Mouse (Mus musculus) heart, embryonic 10.5 days (tissue): ENCODE results near the gene Kcnk4. TPM values are rescaled to one million over a fixed set of nuclear protein-coding genes. Genes with fewer than 3 reads are reported as not detected.

Experiments used
- DNase-seq: peaks from one replicate; pipeline ENCODE4 v3.0.0-alpha.2; 2017; ENCODE audit warnings: low spot score
- H3K27ac ChIP-seq: fragments of 300-500 bp; sonication (generic); 2 replicates; pipeline ENCODE4 v1.5.1; 2016; ENCODE audit warnings: mild to moderate bottlenecking
- H3K27me3 ChIP-seq: fragments of 300-500 bp; sonication (generic); 2 replicates; pipeline ENCODE4 v1.6.1; 2016; ENCODE audit warnings: mild to moderate bottlenecking; ENCODE audit not compliant: poor library complexity, insufficient read depth, severe bottlenecking
- H3K36me3 ChIP-seq: fragments of 300-500 bp; sonication (generic); 2 replicates; pipeline ENCODE4 v1.6.1; 2016; ENCODE audit warnings: mild to moderate bottlenecking, moderate library complexity
- H3K4me1 ChIP-seq: fragments of 300-500 bp; sonication (generic); 2 replicates; pipeline ENCODE4 v1.6.1; 2016; ENCODE audit warnings: mild to moderate bottlenecking
- H3K4me3 ChIP-seq: fragments of 300-500 bp; sonication (generic); 2 replicates; pipeline ENCODE4 v1.5.1; 2016; ENCODE audit warnings: mild to moderate bottlenecking, moderate library complexity
- H3K9me3 ChIP-seq: fragments of 300-500 bp; sonication (generic); 2 replicates; pipeline ENCODE4 v1.6.1; 2016; ENCODE audit warnings: mild to moderate bottlenecking, moderate library complexity
- WGBS: fragments of 180-500 bp; shearing (Covaris S2); methylation state at CpG from one replicate; pipeline ENCODE4 v1.1.7; 2016; 5-methylcytosine and 5-hydroxymethylcytosine counted together
- polyA plus RNA-seq: library from polyadenylated mRNA; unstranded; fragments of >200 nt; fragmentation: Nextera tagmentation; extraction: Ambion mirVana; gene quantifications from 2 replicates; pipeline ENCODE4 v1.2.1, GENCODE M21; 2016

Kcnk4 gene
- polyA plus RNA-seq, 1 experiment from 2014 or later = 0.25 TPM

DNA sequence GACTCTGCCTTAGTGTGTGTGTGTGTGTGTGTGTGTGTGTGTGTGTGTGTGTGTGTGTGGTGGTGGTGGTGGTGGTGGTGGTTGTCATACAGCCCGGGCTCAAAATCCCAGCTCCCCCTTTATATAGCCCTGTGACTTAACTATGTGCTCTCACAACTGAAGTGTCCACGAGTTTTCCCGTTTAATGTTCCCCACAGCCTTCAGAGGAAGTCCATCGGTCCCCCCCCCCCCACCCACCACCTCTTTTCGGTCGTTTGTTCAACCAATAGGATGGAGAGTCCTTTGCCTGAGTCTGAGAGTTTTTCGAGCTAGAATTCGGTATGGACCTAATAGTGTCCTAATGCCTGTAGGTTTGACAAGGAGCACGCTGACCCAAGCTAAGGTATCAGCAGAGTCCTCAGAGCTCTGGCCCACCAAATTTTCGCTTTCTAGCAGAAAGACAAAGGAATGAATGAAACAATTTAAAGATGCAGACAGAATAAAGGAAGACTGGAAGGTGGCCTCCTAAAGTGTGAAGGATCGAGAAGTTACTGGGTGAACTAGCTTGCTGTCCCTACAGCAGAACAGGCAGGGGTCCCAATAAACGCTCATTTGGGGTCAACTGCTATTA is 39.4 kb upstream of the Kcnk4 start:
- 30% methylated on average over 12 of the region's 12 CpGs for WGBS
- H3K27me3 ChIP-seq = no peaks in the 10 kb centered on the region
- peak overlapping the region; percentile 88 for H3K4me3 ChIP-seq
- H3K4me1 ChIP-seq = peaks cover 78% of the 10 kb centered on the region
- H3K9me3 ChIP-seq = no peaks in the 10 kb centered on the region
- no peak for DNase-seq
- H3K27ac ChIP-seq = peak overlapping the region; percentile 94
- peaks cover 24% of the 10 kb centered on the region for H3K36me3 ChIP-seq

DNA sequence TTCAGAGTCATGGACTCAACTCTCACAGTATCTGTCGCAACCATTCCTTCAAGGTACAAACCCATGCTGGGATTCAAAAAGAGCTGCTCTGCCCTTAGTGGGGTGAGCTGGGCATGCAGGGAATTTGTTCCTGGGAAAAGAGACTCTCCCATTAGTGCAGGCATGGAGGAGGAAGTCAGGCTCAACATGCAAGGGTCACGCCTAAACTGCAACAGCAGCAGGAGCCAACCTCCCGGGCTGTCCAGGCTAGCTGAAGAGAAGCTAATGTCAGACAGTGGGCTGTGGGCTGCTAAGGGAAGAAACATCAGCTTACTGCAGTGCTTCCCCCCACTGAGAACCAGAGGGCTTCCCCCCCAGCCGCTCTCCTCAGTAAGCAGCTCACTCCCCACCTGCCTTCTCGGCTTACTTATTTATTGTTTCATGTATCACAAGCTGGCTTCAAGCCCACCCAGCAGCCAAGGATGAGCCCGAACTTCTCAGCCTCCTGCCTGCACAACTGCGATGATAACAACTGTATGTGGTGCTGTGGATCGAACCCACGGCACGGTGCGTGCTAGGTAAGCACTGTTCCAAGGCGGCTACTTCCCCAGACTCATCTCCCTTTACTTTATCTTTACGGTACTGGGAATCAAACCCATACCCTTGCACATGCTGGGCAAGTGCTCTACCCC is 38.1 kb upstream of the Kcnk4 start:
- Histone ChIP-seq H3K27me3 (no peaks in the 10 kb centered on the region), H3K4me3 (no peak overlapping the region), H3K36me3 (peaks cover 11% of the 10 kb centered on the region), H3K4me1 (peaks cover 75% of the 10 kb centered on the region), H3K9me3 (no peaks in the 10 kb centered on the region), H3K27ac (peak overlapping the region; percentile 89; the same call in 1 of the 2 replicates)
- DNase-seq = no peak
- 79% methylated on average over 13 of the region's 13 CpGs for WGBS

DNA sequence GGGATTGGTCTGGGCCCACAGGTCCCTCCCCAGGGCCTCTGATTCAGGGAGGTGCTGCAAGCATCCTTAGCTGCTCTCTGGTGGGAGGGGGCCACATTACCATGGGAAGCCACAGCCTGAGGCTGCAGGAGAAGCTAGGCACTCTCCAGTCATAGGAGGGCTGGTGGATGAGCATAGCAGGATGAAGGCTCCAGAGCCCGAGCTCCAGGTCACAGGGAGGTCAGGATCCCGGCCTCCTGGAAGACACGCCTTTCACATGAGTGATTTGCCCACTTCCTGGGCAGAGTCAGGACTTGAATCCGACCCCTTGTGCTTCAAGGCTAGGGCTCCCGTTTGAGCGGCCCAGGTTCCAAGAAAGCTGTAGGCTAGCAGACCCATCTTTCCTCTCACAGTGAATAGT is 37.3 kb upstream of the Kcnk4 start:
- Histone ChIP-seq H3K27me3 (no peaks in the 10 kb centered on the region), H3K27ac (peak overlapping the region; percentile 89), H3K4me3 (no peak overlapping the region), H3K4me1 (peaks cover 68% of the 10 kb centered on the region), H3K36me3 (peaks cover 9% of the 10 kb centered on the region), H3K9me3 (no peaks in the 10 kb centered on the region)
- no peak for DNase-seq
- 45% methylated on average over 6 of the region's 6 CpGs for WGBS

DNA sequence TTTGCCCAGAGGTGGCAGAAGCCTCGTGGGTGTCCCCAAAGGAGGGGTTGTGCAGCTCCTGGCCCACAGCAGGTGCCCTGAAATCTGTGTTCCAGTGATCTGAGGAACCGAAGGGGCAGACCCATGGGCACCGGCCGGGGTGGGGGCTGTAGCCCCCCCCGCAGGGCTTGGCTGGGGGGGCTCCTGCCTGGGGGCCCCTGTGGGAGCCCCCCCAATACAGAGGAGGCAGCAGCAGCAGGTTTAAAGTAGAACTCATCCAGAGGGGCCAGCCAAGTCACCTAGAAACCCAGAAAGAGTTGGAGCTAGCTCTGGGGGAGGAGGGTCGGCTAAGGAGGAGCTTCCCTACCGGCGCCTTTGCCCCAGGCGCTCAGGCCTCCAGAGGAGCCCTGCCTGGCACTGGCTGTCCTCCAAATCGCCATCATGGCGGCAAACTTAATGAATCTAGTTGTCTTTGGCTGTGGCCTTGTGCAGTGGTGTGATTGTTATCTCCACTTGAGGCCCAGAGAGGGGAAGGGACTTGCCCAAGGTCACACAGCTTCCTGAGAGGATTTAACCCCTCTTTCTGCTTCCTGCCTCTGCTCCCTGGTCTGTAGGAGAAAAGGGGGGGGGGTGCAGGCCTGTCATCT is 36.3 kb upstream of the Kcnk4 start:
- no peaks in the 10 kb centered on the region for H3K27me3 ChIP-seq
- peak overlapping the region; percentile 76 for H3K4me3 ChIP-seq
- peaks cover 60% of the 10 kb centered on the region for H3K4me1 ChIP-seq
- peak overlapping the region; percentile 89 for H3K27ac ChIP-seq
- WGBS = 19% methylated on average over 11 of the region's 11 CpGs
- DNase-seq = no peak
- H3K36me3 ChIP-seq = peaks cover 15% of the 10 kb centered on the region
- no peaks in the 10 kb centered on the region for H3K9me3 ChIP-seq

DNA sequence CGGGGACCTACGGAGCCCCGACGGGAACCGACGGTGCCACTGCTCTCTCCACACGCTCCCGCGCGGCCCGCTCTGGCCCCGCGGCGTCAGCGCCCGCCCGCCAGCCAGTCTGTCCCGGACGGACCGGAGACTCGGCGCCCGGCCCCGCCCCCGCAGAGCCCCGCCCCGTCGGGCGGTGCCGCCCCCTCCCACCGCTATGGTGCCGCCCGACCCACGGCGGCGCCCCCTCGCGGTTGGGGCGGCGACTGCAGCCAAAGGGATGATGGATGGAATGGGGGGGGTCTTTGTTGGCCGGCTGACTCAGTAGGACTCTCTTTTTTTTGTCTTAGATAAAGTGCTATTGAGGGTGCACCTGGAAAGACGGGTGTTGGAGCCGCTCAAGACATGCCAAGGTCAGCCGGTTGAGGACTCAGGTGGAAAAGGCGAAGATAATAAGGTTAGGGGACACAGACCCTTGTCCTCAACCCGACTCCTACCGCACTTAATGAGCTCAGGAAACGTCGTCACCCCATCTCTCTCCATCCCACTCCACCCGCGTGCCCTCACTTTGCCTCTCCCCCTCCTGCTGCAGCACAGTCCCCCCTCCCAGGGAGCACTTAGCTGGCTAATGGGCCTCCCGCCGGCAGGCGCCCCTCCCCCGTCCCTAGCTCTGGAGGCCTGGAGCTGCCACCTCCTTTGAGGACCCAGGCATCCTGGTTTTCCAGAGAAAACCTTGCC is 35.5 kb upstream of the Kcnk4 start:
- Histone ChIP-seq H3K27me3 (no peaks in the 10 kb centered on the region), H3K27ac (peak overlapping the region; percentile 89), H3K4me1 (peaks cover 60% of the 10 kb centered on the region), H3K4me3 (peak overlapping the region; percentile 76), H3K9me3 (no peaks in the 10 kb centered on the region), H3K36me3 (peaks cover 23% of the 10 kb centered on the region)
- under 1% methylated on average over 55 of the region's 55 CpGs for WGBS
- DNase-seq = peak; percentile 85

DNA sequence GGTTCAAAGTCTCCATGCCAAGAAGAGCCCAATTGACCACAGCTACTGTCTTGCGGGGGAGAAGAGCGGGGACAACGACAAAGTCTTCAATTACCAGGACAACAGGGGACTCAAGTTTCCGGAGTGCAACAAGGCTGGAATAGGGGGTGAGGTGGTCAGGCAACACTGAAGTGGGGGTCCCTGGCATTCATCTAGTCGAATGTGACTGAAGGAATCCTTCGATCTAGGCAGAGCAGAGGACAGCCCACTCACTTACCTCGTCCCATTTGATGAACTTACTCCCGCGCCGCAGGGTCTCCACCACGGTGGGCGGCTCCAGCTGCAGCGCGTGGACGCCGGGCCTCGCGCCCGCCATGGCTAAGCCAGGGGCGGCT is 35.0 kb upstream of the Kcnk4 start:
- DNase-seq = no peak
- 2% methylated on average over 20 of the region's 20 CpGs for WGBS
- Histone ChIP-seq H3K27me3 (no peaks in the 10 kb centered on the region), H3K9me3 (no peaks in the 10 kb centered on the region), H3K36me3 (peaks cover 28% of the 10 kb centered on the region), H3K4me1 (peaks cover 59% of the 10 kb centered on the region), H3K27ac (peak overlapping the region; percentile 89), H3K4me3 (peak overlapping the region; percentile 76)

DNA sequence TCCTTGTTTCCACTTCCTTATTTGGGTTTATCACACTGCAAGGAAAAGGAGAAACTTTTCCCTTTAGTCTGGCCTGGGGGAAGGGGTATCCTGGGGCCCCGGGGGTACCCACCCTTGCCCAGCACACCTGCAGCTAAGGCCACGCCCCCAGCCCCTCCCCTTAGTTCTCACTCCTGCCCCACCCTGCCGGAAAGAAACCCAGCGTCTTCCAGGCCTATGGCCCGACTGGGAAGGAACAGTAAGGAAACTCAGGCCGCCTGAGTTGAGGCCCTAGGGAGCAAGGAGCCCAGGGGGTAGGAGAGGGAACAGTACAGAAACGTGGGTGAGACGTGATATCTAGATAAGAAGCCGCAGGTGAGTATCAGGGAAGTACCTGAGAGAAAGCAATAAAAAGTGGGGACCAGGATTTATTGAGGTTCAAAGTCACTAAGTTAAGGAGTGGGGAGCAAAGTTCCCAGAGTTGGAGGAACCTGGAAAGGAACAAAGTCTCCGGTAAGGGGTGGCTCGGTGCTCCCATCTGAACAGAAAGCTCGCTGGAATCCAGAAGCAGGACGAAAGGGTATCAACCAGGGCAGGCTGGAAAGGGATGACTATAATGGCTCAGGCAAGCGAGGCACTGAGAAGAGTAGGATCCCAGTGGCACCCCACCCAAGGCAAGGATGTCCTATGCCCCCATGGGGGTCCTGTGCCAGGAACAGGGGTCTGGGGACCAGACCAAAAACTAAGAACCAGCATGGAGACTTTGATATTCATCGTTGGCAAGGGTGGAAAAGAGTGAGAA is 34.4 kb upstream of the Kcnk4 start:
- DNase-seq = no peak
- Histone ChIP-seq H3K27me3 (no peaks in the 10 kb centered on the region), H3K36me3 (peaks cover 34% of the 10 kb centered on the region), H3K27ac (peak overlapping the region; percentile 89), H3K9me3 (no peaks in the 10 kb centered on the region), H3K4me3 (peak overlapping the region; percentile 76), H3K4me1 (peaks cover 53% of the 10 kb centered on the region)
- WGBS = 8% methylated on average over 15 of the region's 15 CpGs

DNA sequence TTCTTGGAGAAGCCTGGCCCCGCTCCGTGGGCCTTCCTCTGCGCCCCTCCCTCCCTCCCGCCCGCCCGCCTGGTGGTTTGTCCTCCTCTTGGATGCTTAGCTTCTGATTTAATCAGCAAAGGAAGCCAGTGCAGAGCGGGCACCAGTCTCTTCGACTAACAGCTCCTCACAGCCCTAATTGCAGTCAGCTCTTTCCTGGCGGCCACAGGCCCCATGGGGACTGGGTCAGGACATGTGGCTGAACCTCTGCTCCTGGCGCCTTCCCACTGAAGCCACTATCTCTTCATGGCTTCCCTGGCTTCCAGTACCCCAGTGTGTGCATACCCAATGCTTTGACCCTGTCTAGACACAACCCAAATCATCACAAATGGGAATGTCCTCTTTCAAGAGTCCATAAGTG is 22.1 kb upstream of the Kcnk4 start:
- Histone ChIP-seq H3K9me3 (no peaks in the 10 kb centered on the region), H3K27ac (no peak overlapping the region), H3K27me3 (no peaks in the 10 kb centered on the region), H3K4me3 (no peak overlapping the region), H3K36me3 (peaks cover 70% of the 10 kb centered on the region), H3K4me1 (peaks cover 40% of the 10 kb centered on the region)
- 61% methylated on average over 9 of the region's 10 CpGs for WGBS
- DNase-seq = no peak

DNA sequence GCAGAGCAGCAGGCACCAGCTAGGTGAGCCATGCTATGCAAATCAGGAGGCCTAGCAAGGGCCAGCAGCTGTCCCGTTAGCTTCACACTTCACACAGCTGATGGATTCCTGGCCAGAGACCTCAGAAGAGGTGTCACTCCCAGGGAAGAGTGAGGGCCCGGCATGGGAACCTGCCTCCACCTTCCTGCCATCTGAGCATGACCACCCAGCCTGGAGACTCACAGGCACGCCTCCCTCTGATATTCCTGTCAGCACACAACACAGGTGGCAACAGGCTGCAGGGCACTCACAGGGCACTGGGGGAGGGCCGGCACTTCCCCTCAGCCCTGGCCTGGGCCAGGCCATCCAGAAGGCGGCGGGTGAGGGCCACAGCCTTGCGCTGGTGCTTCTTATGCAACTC is 21.1 kb upstream of the Kcnk4 start:
- H3K4me1 ChIP-seq = peaks cover 40% of the 10 kb centered on the region
- H3K36me3 ChIP-seq = peaks cover 65% of the 10 kb centered on the region
- H3K27ac ChIP-seq = peak overlapping the region; percentile 42; the same call in 1 of the 2 replicates
- DNase-seq = no peak
- H3K9me3 ChIP-seq = no peaks in the 10 kb centered on the region
- H3K4me3 ChIP-seq = no peak overlapping the region
- no peaks in the 10 kb centered on the region for H3K27me3 ChIP-seq
- WGBS = 65% methylated on average over 7 of the region's 7 CpGs

DNA sequence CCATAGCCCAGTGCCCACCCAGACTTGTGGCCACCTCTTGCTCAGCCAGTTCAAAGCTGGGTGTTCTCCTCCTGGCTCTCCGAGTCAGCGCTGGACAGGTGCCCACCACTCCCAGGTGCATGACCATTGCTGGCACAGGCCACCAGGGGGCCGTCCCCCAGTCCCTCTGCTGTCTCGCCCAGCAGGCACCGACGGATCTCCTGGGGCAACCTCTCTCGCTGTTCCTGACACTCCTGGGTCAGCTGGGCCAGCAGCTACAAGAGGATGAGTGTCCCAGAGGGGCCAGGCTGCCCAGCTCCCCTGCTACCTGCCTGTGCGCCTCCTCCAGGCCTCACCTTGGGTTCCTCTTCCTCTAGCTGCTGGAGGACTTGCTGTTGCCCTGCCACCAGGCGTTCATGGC is 19.7 kb upstream of the Kcnk4 start:
- Histone ChIP-seq H3K9me3 (no peaks in the 10 kb centered on the region), H3K4me3 (peak overlapping the region; percentile 5; the same call in 1 of the 2 replicates), H3K27ac (peak overlapping the region; percentile 59; the same call in 1 of the 2 replicates), H3K4me1 (peaks cover 53% of the 10 kb centered on the region), H3K36me3 (peaks cover 57% of the 10 kb centered on the region), H3K27me3 (no peaks in the 10 kb centered on the region)
- DNase-seq = no peak
- WGBS = 60% methylated on average over 9 of the region's 9 CpGs

DNA sequence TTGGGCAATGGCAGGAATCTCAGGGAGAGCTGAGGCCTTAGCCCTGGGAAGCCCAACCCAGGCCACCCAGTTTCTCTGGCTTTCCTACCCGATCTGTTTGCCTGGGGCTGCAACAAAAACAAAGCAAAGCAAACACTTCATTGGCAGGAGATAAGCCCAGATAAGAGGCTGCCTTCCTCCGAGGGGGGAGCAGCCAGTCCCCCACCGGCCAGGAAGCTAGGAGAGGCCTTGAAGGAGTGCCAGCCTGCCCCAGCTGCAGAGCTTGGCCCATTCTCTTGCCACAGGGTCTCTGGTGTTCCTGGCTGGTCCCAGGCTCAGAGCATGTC is 18.4 kb upstream of the Kcnk4 start:
- no peaks in the 10 kb centered on the region for H3K9me3 ChIP-seq
- H3K4me1 ChIP-seq = peaks cover 54% of the 10 kb centered on the region
- H3K36me3 ChIP-seq = peaks cover 51% of the 10 kb centered on the region
- H3K27ac ChIP-seq = peak overlapping the region; percentile 90
- H3K4me3 ChIP-seq = peak overlapping the region; percentile 73
- WGBS = 2% methylated on average over 3 of the region's 3 CpGs
- no peaks in the 10 kb centered on the region for H3K27me3 ChIP-seq
- no peak for DNase-seq

DNA sequence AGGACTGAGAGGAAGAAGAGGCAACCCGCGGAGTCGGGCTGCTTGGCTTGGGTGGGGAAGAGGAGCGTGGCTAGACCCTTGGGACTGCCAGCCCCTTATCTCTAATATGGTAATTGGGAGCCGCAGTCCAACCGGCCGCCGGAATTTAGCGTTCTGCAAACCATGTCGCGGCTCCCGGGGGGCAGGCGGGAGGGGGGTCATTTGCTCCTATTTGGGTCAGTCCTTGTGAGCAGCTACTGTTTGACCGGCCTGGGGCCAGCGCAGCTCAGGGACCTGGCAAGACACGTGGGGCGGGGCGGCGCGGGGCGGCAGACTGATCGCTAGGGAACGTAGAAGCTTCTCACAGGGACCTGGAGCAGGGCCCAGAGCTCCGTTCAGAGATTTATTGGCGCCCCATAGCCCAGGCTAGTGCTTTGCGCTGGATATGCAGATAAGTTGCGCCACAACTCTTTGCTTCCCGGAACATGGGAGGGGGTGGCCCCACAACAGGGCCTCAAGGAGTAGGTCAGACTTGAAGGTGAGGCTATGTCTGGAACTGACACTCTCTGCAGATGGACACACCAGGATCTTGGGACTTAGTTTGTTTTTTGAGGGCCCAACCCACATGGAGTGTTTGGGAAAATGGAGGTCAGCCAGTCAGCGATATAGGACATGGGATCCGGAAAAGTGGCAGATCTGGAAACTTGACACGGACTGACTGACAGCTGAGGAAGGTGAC is 17.8 kb upstream of the Kcnk4 start:
- Histone ChIP-seq H3K27ac (peak overlapping the region; percentile 90), H3K27me3 (no peaks in the 10 kb centered on the region), H3K36me3 (peaks cover 46% of the 10 kb centered on the region), H3K4me1 (peaks cover 54% of the 10 kb centered on the region), H3K4me3 (peak overlapping the region; percentile 73), H3K9me3 (no peaks in the 10 kb centered on the region)
- DNase-seq = peak; percentile 86
- under 1% methylated on average over 31 of the region's 31 CpGs for WGBS
